Mouse (Mus musculus) limb, embryonic 11.5 days (tissue): Measurements from ENCODE around the gene Eml2. TPM values are rescaled to one million over a fixed set of nuclear protein-coding genes. Genes with fewer than 3 reads are reported as not detected.

Source experiments
- ATAC-seq: fragments of 200-750 bp; cut with Nextera tagmentation; 2 replicates; pipeline ENCODE4 v1.8.0; 2017; ENCODE audit warnings: low read depth; ENCODE audit not compliant: insufficient number of reproducible peaks, low FRiP score, low TSS enrichment
- DNase-seq: peaks from one replicate; pipeline ENCODE4 v3.0.0-alpha.2; 2015; ENCODE audit warnings: low spot score
- H3K27ac ChIP-seq: fragments of 300-500 bp; sonication (generic); replicated peaks from 2 replicates; pipeline ENCODE4 v1.5.1; 2014; ENCODE audit warnings: low read depth, mild to moderate bottlenecking, low read length
- H3K27me3 ChIP-seq: fragments of 300-500 bp; sonication (generic); 2 replicates; pipeline ENCODE4 v1.6.1; 2014; ENCODE audit warnings: mild to moderate bottlenecking, low read length, mixed read lengths; ENCODE audit not compliant: control insufficient read depth, insufficient read depth
- H3K36me3 ChIP-seq: fragments of 300-500 bp; sonication (generic); 2 replicates; pipeline ENCODE4 v1.6.1; 2014; ENCODE audit warnings: mild to moderate bottlenecking, low read length, moderate library complexity, mixed read lengths; ENCODE audit not compliant: control insufficient read depth, insufficient read depth
- H3K4me1 ChIP-seq: fragments of 300-500 bp; sonication (generic); 2 replicates; pipeline ENCODE4 v1.6.1; 2014; ENCODE audit warnings: low read length, mixed read lengths; ENCODE audit not compliant: control insufficient read depth, insufficient read depth
- H3K4me2 ChIP-seq: fragments of 300-500 bp; sonication (generic); 2 replicates; pipeline ENCODE4 v1.6.1; 2014; ENCODE audit warnings: low read depth, mild to moderate bottlenecking, moderate library complexity; ENCODE audit not compliant: severe bottlenecking
- H3K4me3 ChIP-seq: fragments of 300-500 bp; sonication (generic); 2 replicates; pipeline ENCODE4 v1.5.1; 2014; ENCODE audit warnings: low read depth, low read length
- H3K9ac ChIP-seq: fragments of 300-500 bp; sonication (generic); 2 replicates; pipeline ENCODE4 v1.6.1; 2014; ENCODE audit warnings: mild to moderate bottlenecking, low read length
- H3K9me3 ChIP-seq: fragments of 300-500 bp; sonication (generic); 2 replicates; pipeline ENCODE4 v1.6.1; 2016; ENCODE audit warnings: low read length; ENCODE audit not compliant: control insufficient read depth
- WGBS: fragments of 180-500 bp; shearing (Covaris S2); extraction: QIAGEN DNeasy Blood & Tissue Kit; methylation state at CpG from one replicate; pipeline ENCODE4 v1.1.7; 2014; 5-methylcytosine and 5-hydroxymethylcytosine counted together
- polyA plus RNA-seq: library from polyadenylated mRNA; unstranded; fragments of >200 nt; fragmentation: Nextera tagmentation; extraction: Ambion mirVana; gene quantifications from 2 replicates; pipeline ENCODE4 v1.2.1, GENCODE M21; 2014

Eml2 gene
- polyA plus RNA-seq, 1 experiment from 2014 or later: 2.3 TPM

DNA sequence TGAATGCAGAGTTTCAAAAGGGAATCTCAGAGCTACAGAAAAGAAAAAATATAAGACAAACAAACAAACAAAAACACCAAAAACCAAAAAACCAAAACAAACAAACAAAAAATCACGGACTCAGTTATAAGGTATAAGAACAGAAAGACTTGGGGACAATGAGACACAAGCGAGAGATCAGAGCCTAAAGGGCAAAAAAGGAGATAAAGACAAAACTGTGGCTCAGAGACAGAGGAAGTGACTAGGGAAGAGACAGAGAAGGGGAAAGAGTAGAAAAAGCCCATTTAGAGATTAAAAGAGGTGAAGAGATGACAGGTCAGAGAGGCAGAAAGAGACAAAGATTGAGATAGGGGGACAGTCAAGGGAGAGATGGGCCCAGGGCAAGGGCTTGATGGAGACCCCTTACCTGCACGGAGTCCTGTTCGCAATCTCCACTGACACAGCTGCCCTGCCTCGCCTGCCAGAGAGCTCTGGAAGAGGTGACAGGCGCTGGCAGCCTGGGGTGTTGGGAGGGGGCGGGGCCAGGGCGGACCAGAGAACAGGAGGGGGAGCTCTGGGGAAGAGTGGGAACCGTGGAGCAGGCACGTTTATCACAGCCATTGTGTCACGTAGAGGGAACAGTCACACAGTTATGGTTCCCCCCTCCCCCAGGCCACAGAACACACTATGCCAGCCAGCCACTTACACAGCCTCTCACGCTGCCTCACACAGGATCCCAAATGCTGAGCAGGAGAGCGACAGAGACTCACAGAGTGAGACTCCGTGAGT is 10.4 kb upstream of the Eml2 start, which contains the start of gene Gipr:
Gene Gipr, minus strand, starts transcription at position 472 of the 768 bp plus-strand sequence.
- Histone ChIP-seq H3K27ac (no peak within 1 kb of the TSS), H3K36me3 (no peaks in the 10 kb centered on the region), H3K4me2 (0 out of 2 replicates have a peak within 1 kb of the TSS, but pooled peaks have one; percentile 1), H3K27me3 (peaks cover 15% of the 10 kb centered on the region; the same call in 1 of the 2 replicates), H3K9me3 (no peaks in the 10 kb centered on the region; the same call in 1 of the 2 replicates), H3K4me3 (no peak within 1 kb of the TSS), H3K9ac (no peak within 1 kb of the TSS), H3K4me1 (peaks cover 5% of the 10 kb centered on the region)
- ATAC-seq (no peak), DNase-seq (no peak)
- 10% methylated on average over 14 of the region's 14 CpGs for WGBS

DNA sequence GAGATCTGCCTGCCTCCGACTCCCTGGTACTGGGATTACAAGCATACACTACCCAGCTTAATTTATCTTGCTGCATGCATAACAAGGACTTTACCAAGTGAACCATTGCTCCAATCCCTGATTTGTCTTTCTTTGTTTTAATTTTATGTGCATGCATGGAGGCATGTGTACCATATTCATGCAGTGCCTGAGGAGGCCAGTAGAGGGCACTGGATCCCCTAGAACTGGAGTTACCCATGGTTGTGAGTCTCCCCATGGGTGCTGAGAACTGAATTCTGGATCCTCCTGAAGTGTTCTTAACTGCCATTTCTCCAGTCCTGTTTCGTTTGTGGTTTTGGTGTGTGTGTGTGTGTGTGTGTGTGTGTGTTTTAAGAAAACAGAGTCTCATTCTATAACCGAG is 9.2 kb upstream of the Eml2 start:
- Histone ChIP-seq H3K27ac (no peak overlapping the region), H3K27me3 (peaks cover 15% of the 10 kb centered on the region; the same call in 1 of the 2 replicates), H3K9me3 (no peaks in the 10 kb centered on the region; the same call in 1 of the 2 replicates), H3K4me1 (peaks cover 5% of the 10 kb centered on the region), H3K4me3 (no peak overlapping the region), H3K36me3 (no peaks in the 10 kb centered on the region), H3K9ac (no peak overlapping the region), H3K4me2 (no peak overlapping the region)
- ATAC-seq: no peak
- DNase-seq: no peak
- 81% methylated on average over 3 of the region's 3 CpGs for WGBS

DNA sequence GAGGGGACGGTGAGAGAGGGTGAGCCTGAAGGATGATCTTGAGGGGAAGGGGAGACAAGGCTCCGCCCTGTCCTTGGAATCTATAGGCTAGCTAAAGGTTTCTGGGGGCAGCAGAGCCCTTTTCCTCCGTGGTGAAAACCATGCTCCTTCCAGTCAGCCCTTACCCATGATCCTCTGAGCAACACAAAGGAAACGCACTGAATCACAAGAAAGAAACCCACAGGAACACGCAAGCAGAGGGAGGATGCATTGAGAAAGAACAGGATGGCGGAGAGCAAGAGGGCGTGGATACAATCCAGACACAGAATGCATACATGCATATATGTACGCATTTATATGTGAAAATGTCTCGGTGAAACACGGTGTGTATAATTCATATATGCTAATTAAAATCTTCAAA is 6.7 kb upstream of the Eml2 start:
- no peaks in the 10 kb centered on the region; the same call in 1 of the 2 replicates for H3K9me3 ChIP-seq
- peaks cover 2% of the 10 kb centered on the region; the same call in 1 of the 2 replicates for H3K4me1 ChIP-seq
- ATAC-seq: no peak
- H3K36me3 ChIP-seq: no peaks in the 10 kb centered on the region
- peaks cover 8% of the 10 kb centered on the region; the same call in 1 of the 2 replicates for H3K27me3 ChIP-seq
- H3K27ac ChIP-seq: no peak overlapping the region
- H3K4me2 ChIP-seq: no peak overlapping the region
- H3K4me3 ChIP-seq: no peak overlapping the region
- 64% methylated on average over 10 of the region's 10 CpGs for WGBS
- DNase-seq: no peak
- H3K9ac ChIP-seq: no peak overlapping the region

DNA sequence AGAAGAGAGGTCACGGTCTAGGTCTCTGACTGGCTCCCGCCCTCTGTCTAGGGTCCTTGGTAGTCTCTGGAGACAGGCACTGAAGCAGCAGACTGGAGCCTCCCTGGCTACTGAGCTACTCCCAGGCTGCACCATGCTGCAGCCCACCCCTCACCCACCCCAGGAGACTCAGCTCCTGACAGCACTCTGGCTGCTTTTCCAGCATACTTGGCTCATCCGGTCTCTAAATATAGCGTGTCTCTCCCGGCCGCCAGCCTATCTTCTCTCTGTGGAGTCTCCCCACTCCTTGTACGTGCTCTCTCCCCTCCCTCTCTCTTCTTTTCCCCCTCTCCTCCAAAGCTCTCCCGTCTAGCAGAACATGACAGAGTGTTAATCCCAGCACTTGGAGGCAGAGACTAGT is 6.1 kb upstream of the Eml2 start:
- Histone ChIP-seq H3K27ac (no peak overlapping the region), H3K4me1 (0 out of 2 replicates have a peak, but pooled peaks cover 2% of the 10 kb centered on the region), H3K27me3 (peaks cover 4% of the 10 kb centered on the region; the same call in 1 of the 2 replicates), H3K9me3 (no peaks in the 10 kb centered on the region), H3K4me3 (no peak overlapping the region), H3K36me3 (no peaks in the 10 kb centered on the region), H3K9ac (no peak overlapping the region), H3K4me2 (no peak overlapping the region)
- 75% methylated on average over 8 of the region's 8 CpGs for WGBS
- no peak for DNase-seq
- no peak for ATAC-seq

DNA sequence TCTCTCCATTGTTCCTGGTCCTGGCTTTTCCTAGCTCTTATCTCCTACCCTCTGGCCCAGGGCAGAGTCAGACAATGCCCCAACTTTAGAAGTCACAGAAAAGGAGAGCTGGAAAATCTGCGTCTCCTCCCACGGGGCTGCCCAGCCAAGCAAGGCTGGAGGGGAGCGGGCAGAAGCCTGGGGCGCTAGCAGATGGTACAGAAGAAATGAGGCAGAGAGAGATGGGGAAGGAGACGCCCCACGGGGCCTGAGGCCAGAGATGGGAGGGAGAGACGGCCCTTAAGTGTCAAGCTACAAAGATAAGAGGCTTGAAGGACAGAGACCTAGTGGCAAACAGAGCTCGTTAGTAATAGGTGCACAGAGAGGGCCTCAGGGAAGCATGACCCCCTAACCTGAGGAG is 4.4 kb upstream of the Eml2 start:
- WGBS: 56% methylated on average over 8 of the region's 8 CpGs
- ATAC-seq: no peak
- Histone ChIP-seq H3K4me1 (0 out of 2 replicates have a peak, but pooled peaks cover 2% of the 10 kb centered on the region), H3K9ac (no peak overlapping the region), H3K27ac (no peak overlapping the region), H3K27me3 (peaks cover 16% of the 10 kb centered on the region), H3K9me3 (no peaks in the 10 kb centered on the region), H3K4me2 (no peak overlapping the region), H3K4me3 (no peak overlapping the region), H3K36me3 (no peaks in the 10 kb centered on the region)
- no peak for DNase-seq

DNA sequence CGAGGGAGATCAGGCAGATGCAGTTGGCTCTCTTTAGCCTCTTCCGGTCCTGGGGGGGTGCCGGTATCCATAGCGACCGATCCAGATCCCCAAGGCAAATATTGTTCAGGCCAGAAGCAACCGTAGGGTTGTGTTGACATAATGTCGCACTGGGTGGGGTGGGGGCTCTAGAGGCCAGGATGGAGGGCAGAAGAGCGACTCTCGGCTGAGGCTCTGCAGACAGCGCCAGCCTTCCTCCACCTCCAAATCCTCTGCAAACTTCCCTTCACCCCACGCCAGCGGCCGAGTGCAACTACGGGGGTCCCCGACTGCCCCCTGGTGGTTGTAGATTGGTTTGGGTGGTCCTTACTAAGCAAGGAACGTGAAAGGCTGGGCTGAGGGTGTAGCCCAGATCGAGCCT is 3.3 kb upstream of the Eml2 start:
- no peak; the same call in 1 of the 2 replicates for ATAC-seq
- H3K9ac ChIP-seq: no peak overlapping the region
- no peaks in the 10 kb centered on the region for H3K36me3 ChIP-seq
- peak; percentile 95 for DNase-seq
- no peaks in the 10 kb centered on the region for H3K9me3 ChIP-seq
- 6% methylated on average over 17 of the region's 17 CpGs for WGBS
- no peak overlapping the region for H3K27ac ChIP-seq
- peaks cover 26% of the 10 kb centered on the region for H3K27me3 ChIP-seq
- peak overlapping the region; percentile 49 for H3K4me2 ChIP-seq
- 0 out of 2 replicates have a peak, but pooled peaks cover 2% of the 10 kb centered on the region for H3K4me1 ChIP-seq
- H3K4me3 ChIP-seq: peak overlapping the region; percentile 20; the same call in 1 of the 2 replicates

DNA sequence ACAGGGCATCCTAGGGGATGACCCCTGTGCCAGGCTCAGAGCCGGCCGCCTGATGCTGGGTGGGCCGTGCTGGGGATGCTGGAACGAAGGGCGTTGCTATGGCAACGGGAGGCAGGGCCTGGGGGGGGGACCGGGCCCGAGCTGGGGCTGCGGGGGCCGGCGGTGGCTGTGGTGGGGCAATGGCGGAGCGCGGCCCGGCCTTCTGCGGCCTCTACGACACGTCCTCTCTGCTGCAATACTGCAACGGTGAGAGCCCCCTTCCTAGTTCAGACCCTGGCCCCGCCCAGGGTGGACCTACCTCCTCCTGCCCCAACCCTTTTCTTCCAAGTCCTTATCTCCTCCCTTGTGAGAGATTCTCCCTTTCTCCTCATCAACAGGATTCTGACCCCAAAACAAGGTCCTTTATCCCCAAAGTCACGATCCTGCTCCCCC is 311 bp downstream of the Eml2 start:
- Histone ChIP-seq H3K36me3 (no peaks in the 10 kb centered on the region), H3K4me1 (peaks cover 5% of the 10 kb centered on the region; the same call in 1 of the 2 replicates), H3K27ac (no peak overlapping the region), H3K4me3 (peak overlapping the region; percentile 5; the same call in 1 of the 2 replicates), H3K27me3 (peaks cover 51% of the 10 kb centered on the region), H3K9me3 (no peaks in the 10 kb centered on the region), H3K4me2 (peak overlapping the region; percentile 39), H3K9ac (no peak overlapping the region)
- DNase-seq (no peak), ATAC-seq (no peak)
- WGBS: 5% methylated on average over 21 of the region's 21 CpGs

DNA sequence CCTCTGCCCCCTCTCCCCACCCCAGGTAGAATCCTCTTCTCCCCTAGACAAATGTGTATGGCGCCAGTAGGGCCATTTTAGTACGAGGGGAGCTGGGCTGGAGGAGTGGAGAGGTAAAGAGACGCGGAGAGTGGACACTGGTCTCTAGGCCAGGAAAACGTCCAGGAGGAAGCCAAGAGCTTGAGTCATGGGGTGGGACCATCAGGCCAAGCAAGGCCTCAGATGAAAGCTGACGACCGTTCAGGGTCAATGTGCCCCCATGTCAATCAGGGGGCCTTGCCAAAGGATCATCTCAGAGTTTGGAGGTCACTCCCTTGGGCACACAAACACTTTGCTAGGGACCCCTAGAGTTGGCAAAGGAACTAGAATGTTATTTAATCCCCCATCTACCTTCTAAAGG is 995 bp downstream of the Eml2 start:
- WGBS: 72% methylated on average over 7 of the region's 7 CpGs
- Histone ChIP-seq H3K4me1 (peaks cover 8% of the 10 kb centered on the region; the same call in 1 of the 2 replicates), H3K4me3 (no peak overlapping the region), H3K27ac (no peak overlapping the region), H3K9ac (no peak overlapping the region), H3K9me3 (no peaks in the 10 kb centered on the region), H3K27me3 (peaks cover 51% of the 10 kb centered on the region), H3K4me2 (no peak overlapping the region), H3K36me3 (no peaks in the 10 kb centered on the region)
- DNase-seq (no peak), ATAC-seq (no peak)
